Mouse (Mus musculus): Measurements from ENCODE around the gene Mslnl. TPM values are rescaled to one million over a fixed set of nuclear protein-coding genes. Genes with fewer than 3 reads are reported as not detected.

Gene Mslnl
- not detected for total RNA-seq (2021)
- long read RNA-seq, experiment 1, result 0 reads
- long read RNA-seq, experiment 2, result 0 reads

DNA sequence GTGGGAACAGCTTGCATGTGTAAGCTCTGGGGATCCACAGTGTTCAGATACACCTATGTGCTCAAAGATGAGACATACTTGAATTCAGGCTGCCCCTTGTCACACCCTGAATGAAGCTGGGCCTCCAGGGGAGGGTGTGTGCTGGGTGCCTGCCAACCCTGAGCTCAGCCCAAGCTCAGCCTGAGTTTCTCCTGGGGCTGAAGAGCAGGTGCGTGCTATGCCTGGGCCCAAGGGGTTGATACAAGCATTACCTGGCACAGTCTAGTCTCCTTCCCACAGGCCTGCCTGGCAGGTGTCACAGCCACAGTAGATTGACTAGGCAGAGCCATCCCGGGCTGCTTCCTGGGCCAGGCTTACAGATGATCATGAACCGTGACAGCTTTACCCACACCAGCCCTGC is at the start of gene Mslnl:
Gene Mslnl, plus strand, starts transcription at position 298 of the 400 bp plus-strand sequence.
- no peak within 1 kb of the TSS for H3K4me3 ChIP-seq
- H3K27ac ChIP-seq, result no peak within 1 kb of the TSS
- no peak for TF ChIP-seq CTCF (conservative IDR thresholded peaks at IDR 0.05)
- DNase-seq (ENCODE audit: low spot score in 2 of 2), result no peak

DNA sequence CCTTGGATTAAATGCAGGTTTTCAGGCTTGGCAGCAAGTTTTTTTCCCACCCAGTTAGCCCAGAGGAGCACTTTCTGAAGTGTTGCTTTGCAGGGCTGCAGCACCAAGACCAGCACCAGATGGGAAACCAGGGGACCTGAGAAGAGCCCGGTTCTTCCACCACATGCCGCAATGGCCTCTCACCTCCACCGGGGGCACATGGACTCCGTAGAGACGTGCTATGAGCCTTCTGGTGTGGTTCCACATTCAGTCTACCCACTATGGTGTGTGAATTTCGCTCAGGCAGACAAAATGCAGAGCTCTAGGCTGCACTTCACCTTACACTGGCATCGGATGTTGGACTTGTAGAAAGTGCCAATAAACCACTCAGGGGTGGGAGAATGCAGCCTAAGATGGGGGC is 49.5 kb upstream of the Mslnl start:
- Histone ChIP-seq H3K4me3 (no peak overlapping the region), H3K27ac (no peak overlapping the region)
- no peak for DNase-seq (ENCODE audit: low spot score in 2 of 2)
- TF ChIP-seq CTCF (conservative IDR thresholded peaks at IDR 0.05), result peak; percentile 58

DNA sequence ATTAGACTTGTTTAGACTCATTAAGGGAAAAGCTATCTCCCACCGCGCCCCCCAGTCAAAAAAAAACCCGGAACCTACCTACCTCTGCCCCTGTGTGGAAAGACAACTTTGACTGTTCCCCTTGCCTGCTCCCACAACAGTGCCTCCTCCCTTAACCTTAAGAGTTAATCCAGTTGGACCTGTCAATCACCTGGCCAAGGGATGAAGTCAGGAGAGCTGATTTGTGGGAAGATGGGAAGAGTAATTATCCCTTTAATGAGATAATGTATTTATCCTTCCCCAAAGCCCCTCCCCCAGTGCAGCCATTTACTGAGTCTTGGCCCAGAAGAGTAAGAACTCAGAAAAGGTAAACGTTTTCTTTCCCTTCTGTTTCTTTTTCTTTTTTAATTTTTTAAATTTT is 46.9 kb upstream of the Mslnl start:
- no peak for TF ChIP-seq CTCF (conservative IDR thresholded peaks at IDR 0.05)
- no peak overlapping the region for H3K27ac ChIP-seq
- DNase-seq (ENCODE audit: low spot score in 2 of 2), result no peak

DNA sequence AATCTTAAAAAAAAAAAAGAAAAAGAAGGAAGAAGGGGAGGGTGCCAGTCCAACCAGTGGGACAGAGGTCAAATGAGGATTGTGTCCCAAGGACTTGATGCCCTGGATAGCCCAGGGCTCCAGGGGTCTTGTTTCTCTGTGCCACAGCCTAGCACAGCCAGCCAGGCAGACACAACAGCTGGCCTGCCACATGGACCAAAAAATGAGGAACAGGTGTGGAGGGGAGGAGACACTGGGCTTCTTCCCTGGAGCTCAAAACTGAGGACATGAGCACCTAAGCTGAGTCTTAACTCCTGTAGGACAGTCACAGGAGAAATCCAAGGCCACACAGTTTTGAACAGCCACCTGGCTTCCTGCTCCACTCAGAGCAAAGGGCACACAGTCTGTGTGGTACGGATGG is 39.6 kb upstream of the Mslnl start:
- no peak for TF ChIP-seq CTCF (conservative IDR thresholded peaks at IDR 0.05)
- Histone ChIP-seq H3K27ac (no peak overlapping the region), H3K4me3 (no peak overlapping the region)
- no peak for DNase-seq (ENCODE audit: low spot score in 2 of 2)

More for the DNA sequence above, 46.9 kb upstream of the Mslnl start:
- no peak overlapping the region for H3K4me3 ChIP-seq

DNA sequence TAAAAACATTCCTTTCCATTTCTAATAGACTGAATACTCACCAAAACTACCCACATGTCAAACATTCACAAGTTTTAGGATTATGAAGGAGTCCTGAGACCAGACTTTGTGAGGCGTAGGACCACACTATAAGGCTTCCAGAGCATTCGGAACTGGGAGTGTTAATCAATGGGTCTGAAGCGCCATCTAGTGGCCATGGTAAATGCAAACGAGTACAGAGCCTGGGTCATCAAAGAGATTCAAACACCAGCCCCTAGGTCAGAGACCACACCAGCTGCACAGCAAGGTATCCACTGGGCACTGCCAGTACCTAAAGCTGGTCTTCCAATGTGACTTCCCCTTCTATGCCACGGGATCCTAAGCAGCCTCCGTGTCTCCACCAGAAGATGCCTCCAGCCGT is 37.4 kb upstream of the Mslnl start:
- peak; percentile 98 for TF ChIP-seq CTCF (conservative IDR thresholded peaks at IDR 0.05)
- DNase-seq (ENCODE audit: low spot score in 2 of 2), result peak; percentile 72 to 90
- H3K4me3 ChIP-seq, result no peak overlapping the region
- H3K27ac ChIP-seq, result no peak overlapping the region

DNA sequence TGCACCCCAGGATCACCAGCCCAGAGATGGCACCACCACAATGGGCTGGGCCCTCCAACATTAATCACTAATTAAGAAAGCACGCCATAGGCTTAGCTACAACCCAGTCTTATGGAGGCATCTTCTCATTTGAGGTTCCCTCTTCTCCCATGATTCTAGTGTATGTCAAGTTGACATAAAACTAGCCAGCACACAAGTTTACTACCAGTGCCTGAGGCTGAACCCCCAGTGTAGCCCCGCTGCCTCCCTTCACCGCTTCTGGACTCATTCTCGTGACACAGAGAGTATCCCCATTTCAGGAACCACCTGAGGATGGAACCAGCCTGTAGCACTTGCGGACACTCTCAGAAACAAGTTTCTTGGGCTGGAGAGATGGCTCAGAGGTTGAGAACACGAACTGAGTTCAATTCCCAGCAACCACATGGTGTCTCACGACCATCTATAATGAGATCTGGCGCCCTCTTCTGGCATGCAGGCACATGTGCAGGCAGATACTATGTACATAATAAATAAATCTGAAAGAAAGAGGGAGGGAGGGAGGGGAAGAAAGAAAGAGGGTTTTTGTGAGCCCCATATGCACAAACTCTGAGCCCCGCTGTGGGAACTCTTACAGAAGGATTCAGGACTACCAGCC is 34.9 kb upstream of the Mslnl start:
- TF ChIP-seq CTCF (conservative IDR thresholded peaks at IDR 0.05), result peak; percentile 61
- no peak overlapping the region for H3K27ac ChIP-seq
- no peak overlapping the region for H3K4me3 ChIP-seq
- no peak for DNase-seq (ENCODE audit: low spot score in 2 of 2)

DNA sequence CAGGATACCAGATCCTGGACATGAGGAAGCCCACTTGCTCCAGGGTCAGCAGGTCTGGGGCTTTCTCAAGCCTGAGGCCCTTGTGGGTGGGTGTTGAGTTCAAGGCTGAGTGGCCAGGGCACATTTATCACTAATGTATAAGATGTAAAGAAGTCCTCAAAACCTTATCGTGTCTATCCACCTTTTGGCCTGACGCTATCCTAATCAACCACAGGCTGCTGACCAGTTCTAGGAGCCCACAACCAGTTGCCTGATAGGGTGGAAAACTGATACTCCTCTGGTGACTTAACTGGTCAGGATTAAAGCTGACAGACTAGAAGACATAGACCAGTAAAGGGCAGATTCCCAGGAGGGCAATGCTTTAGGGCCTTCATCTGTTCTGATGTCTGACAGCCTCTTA is 25.8 kb upstream of the Mslnl start:
- no peak for TF ChIP-seq CTCF (conservative IDR thresholded peaks at IDR 0.05)
- no peak overlapping the region for H3K4me3 ChIP-seq
- no peak for DNase-seq (ENCODE audit: low spot score in 2 of 2)

DNA sequence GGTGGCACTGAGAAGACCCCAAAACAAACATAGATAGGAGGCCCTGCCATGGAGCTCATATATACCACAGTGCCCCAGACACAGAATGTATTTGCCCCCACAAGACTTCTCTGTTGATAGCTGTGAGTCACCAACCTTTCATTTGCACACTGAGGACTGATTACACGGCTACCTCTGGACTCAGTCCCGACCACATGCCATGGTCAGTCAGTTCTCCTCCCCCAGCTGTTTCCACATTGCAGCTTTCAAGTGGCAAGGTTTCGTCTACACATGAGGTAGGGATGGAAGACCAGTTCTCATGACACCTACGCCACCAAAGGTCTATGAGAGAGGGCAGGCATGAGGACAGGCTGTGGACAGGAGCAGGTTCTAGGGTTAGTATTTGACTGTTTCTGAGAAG is 24.7 kb upstream of the Mslnl start:
- H3K4me3 ChIP-seq, result no peak overlapping the region
- DNase-seq (ENCODE audit: low spot score in 2 of 2), result no peak
- TF ChIP-seq CTCF (conservative IDR thresholded peaks at IDR 0.05), result no peak
- no peak overlapping the region for H3K27ac ChIP-seq

More for the DNA sequence above, 25.8 kb upstream of the Mslnl start:
- no peak overlapping the region for H3K27ac ChIP-seq

DNA sequence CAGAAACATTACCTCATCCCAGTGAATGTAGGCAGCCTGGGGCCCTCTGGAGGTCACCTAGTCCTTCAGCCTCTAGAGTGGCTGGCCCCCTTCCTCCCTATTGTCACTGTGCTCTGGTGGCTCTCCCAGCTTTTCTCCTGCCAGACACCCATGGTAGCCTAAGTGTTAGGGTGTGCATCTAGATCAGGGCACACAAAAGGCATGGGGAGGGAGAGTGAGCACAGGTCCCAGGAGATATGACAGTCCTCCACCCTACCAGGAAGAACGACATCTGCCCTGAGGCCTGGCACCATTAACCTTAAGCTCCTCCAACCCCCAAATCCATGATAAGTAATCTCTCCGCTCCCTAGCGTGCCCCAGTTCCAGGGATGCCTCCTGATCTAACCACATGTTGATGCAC is 20.2 kb upstream of the Mslnl start:
- no peak for DNase-seq (ENCODE audit: low spot score in 2 of 2)
- H3K4me3 ChIP-seq, result no peak overlapping the region
- no peak overlapping the region for H3K27ac ChIP-seq
- no peak for TF ChIP-seq CTCF (conservative IDR thresholded peaks at IDR 0.05)

DNA sequence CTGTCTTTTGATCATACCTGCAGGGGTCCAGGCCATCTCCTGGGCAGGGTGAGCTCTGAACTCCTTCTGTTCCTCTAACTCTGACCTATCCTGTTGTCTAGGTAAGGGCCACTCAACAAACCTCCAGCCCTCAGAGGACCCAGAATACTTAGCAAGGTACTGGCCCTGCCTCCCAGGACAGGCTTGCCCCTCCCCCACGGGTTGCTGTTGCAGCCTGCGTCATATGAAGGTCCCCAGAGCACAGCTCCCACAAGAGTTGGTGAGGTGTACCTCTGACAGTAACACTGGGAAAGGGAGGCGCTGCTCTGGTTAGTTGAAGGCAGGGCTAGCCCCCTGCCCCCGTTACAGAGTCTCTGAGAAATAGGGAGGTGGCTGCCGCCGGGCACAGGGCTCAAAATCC is 19.7 kb upstream of the Mslnl start:
- Histone ChIP-seq H3K4me3 (no peak overlapping the region), H3K27ac (no peak overlapping the region)
- DNase-seq (ENCODE audit: low spot score in 2 of 2), result no peak
- no peak for TF ChIP-seq CTCF (conservative IDR thresholded peaks at IDR 0.05)

DNA sequence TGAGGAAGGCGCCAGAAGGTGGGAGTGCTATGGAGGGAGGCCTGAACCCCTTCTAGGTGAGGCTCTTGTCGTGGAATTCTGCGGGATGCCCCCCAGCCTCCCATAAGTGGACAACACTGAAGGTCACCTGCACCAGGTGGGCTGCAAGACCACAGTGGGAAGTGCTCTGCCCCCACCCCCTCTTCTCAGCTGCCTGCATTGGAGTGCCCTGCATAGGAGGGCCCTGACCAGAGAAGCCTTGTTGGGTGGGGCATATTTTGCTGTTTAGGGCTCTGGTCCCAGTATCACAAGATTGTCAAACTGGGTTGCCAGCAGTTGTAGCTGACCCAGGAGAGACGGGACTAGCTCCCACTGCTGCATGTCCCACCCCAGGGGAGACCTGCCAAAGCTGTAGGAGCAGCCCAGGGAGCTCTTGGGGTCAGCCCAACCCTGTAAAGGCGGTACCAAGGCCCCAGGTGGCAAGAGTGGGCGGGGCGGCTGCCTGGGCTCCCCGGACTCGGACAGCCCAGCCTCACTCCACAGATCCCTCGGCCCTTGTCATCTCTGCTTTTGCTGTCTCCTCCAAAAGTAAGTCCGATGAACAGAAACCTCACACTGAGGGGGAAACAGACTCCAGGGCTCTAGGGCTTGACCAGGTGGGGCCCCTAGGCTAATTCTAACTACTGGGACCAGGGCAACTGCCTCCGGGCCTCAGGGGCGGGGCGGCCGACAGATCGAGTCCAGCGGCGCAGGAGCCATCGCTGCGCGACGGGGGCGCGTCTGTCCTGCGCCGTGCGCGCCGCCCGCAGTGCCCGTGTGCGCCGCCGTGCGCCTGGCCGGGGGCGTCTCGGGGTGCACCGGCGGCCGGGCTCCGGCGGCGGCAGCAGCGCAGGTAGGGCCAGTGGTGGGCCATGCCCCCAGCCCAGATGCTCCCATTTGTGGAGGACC is 18.9 kb upstream of the Mslnl start, which contains the start of gene Gng13:
Gene Gng13, plus strand, starts transcription at position 461 of the 927 bp plus-strand sequence.
- DNase-seq (ENCODE audit: low spot score in 2 of 2), result peak in 1 of 2 experiments; percentile 38
- Histone ChIP-seq H3K27ac (peak within 1 kb of the TSS; percentile 84), H3K4me3 (peak within 1 kb of the TSS; percentile 63)
- TF ChIP-seq CTCF (conservative IDR thresholded peaks at IDR 0.05), result no peak

DNA sequence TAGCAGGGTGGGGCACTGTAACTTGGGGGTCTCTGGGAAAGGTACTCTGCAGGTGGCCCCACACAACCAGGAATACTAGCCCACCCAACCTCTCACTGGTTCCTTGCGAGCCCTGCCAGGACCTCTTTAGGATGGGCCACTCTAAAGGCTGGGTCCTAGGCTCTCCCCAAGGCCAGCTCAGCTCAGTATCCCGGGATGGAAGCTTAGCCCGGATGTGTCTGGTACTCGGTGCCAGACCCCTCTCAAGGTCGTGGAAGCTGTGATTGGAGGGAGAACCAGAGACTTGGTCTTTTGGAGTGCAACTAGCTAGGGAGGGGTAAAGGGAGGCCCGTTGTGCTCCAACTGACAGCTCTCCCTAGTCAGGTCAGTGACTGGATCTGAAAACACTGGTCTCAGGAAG is 18.2 kb upstream of the Mslnl start:
- Histone ChIP-seq H3K27ac (peak overlapping the region; percentile 84), H3K4me3 (peak overlapping the region; percentile 63)
- no peak for TF ChIP-seq CTCF (conservative IDR thresholded peaks at IDR 0.05)
- DNase-seq (ENCODE audit: low spot score in 2 of 2), result no peak

DNA sequence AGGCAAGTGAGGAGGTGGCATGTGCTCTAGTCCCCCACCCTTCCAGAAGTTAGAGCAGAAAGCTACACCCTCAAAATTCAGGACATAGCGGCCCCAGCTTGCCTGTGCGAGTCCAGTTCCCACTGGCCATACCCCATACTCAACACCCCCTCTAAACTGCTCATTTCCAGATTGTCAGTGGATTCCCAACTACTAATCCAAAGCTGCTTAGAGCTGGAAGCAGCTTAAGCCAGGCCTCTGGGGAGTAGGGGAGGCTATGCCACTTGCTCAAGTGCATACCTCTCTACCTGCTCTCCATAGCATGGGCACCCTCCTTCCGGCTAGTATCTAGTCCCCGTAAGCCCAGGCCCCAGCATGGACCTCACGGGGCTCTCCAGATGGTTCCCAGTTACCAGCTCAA is 14.4 kb upstream of the Mslnl start:
- DNase-seq (ENCODE audit: low spot score in 2 of 2), result no peak
- H3K4me3 ChIP-seq, result no peak overlapping the region
- no peak overlapping the region for H3K27ac ChIP-seq
- TF ChIP-seq CTCF (conservative IDR thresholded peaks at IDR 0.05), result no peak

Data from layer of hippocampus, adult 2 months (tissue).